Mouse (Mus musculus) limb, embryonic 15.5 days (tissue): ENCODE data around the gene Afmid. TPM values are rescaled to one million over a fixed set of nuclear protein-coding genes. Genes with fewer than 3 reads are reported as not detected.
A peak's percentile ranks its signal among the peaks of the same experiment; 100 is the strongest.
"Not testable (repeated sequence)": the region's sequence is repeated elsewhere in the genome, so short reads cannot be mapped to it uniquely, and the experiment has no call there.

Experiments used
- ATAC-seq: fragments of 200-750 bp; cut with Nextera tagmentation; 2 replicates; pipeline ENCODE4 v1.8.0; 2017; ENCODE audit warnings: low read depth, moderate TSS enrichment; ENCODE audit not compliant: insufficient number of reproducible peaks, low FRiP score, low TSS enrichment
- H3K27ac ChIP-seq: fragments of 300-500 bp; sonication (generic); 2 replicates; pipeline ENCODE4 v1.5.1; 2015; ENCODE audit warnings: moderate library complexity, mild to moderate bottlenecking, inconsistent platforms
- H3K27me3 ChIP-seq: fragments of 300-500 bp; sonication (generic); 2 replicates; pipeline ENCODE4 v1.6.1; 2015; ENCODE audit warnings: inconsistent platforms
- H3K36me3 ChIP-seq: fragments of 300-500 bp; sonication (generic); 2 replicates; pipeline ENCODE4 v1.6.1; 2015; ENCODE audit warnings: inconsistent platforms
- H3K4me1 ChIP-seq: fragments of 300-500 bp; sonication (generic); 2 replicates; pipeline ENCODE4 v1.6.1; 2015; ENCODE audit warnings: inconsistent platforms
- H3K4me2 ChIP-seq: fragments of 300-500 bp; sonication (generic); 2 replicates; pipeline ENCODE4 v1.6.1; 2015; ENCODE audit warnings: mild to moderate bottlenecking, inconsistent platforms
- H3K4me3 ChIP-seq: fragments of 300-500 bp; sonication (generic); 2 replicates; pipeline ENCODE4 v1.5.1; 2015; ENCODE audit warnings: mild to moderate bottlenecking, inconsistent platforms
- H3K9ac ChIP-seq: fragments of 300-500 bp; sonication (generic); 2 replicates; pipeline ENCODE4 v1.6.1; 2015; ENCODE audit warnings: inconsistent platforms
- H3K9me3 ChIP-seq: fragments of 300-500 bp; sonication (generic); 2 replicates; pipeline ENCODE4 v1.6.1; 2016; ENCODE audit warnings: inconsistent platforms
- WGBS: fragments of 180-500 bp; shearing (Covaris S2); methylation state at CpG from one replicate; pipeline ENCODE4 v1.1.7; 2015; 5-methylcytosine and 5-hydroxymethylcytosine counted together
- polyA plus RNA-seq: library from polyadenylated mRNA; unstranded; fragments of >200 nt; fragmentation: Nextera tagmentation; extraction: Ambion mirVana; gene quantifications from 2 replicates; pipeline ENCODE4 v1.2.1, GENCODE M21; 2015

Afmid gene
- polyA plus RNA-seq, 1 experiment from 2014 or later = 4.9 TPM

- Histone ChIP-seq H3K4me1 (peaks cover 54% of the 10 kb centered on the region), H3K36me3 (peaks cover 5% of the 10 kb centered on the region), H3K9ac (no peak overlapping the region), H3K27me3 (peaks cover 10% of the 10 kb centered on the region; the same call in 1 of the 2 replicates), H3K9me3 (no peaks in the 10 kb centered on the region), H3K4me3 (peak overlapping the region; percentile 29), H3K4me2 (peak overlapping the region; percentile 58), H3K27ac (peak overlapping the region; percentile 51; the same call in 1 of the 2 replicates)
- ATAC-seq = no peak
- 61% methylated on average over 9 of the region's 9 CpGs for WGBS
Measured at GRCm38 (mm10) chr11:117782705-117783034, 43.1 kb upstream of the Afmid start.

- WGBS = 7% methylated on average over 31 of the region's 31 CpGs
- peaks cover 51% of the 10 kb centered on the region for H3K4me1 ChIP-seq
- peaks cover 10% of the 10 kb centered on the region; the same call in 1 of the 2 replicates for H3K27me3 ChIP-seq
- no peaks in the 10 kb centered on the region for H3K9me3 ChIP-seq
- H3K4me2 ChIP-seq = peak overlapping the region; percentile 58
- ATAC-seq = no peak
- peak overlapping the region; percentile 51; the same call in 1 of the 2 replicates for H3K27ac ChIP-seq
- H3K9ac ChIP-seq = no peak overlapping the region; the same call in 1 of the 2 replicates
- H3K4me3 ChIP-seq = peak overlapping the region; percentile 29
- peaks cover under 1% of the 10 kb centered on the region; the same call in 1 of the 2 replicates for H3K36me3 ChIP-seq
Measured at GRCm38 (mm10) chr11:117783089-117783488, 42.6 kb upstream of the Afmid start.

GRCm38 (mm10) chr11:117783683-117784309 lies 41.9 kb upstream of the Afmid start:
- Histone ChIP-seq H3K9ac (no peak overlapping the region), H3K27ac (no peak overlapping the region), H3K9me3 (no peaks in the 10 kb centered on the region), H3K27me3 (peaks cover 10% of the 10 kb centered on the region; the same call in 1 of the 2 replicates), H3K4me3 (peak overlapping the region; percentile 29; the same call in 1 of the 2 replicates), H3K36me3 (no peaks in the 10 kb centered on the region), H3K4me1 (peaks cover 45% of the 10 kb centered on the region), H3K4me2 (peak overlapping the region; percentile 58; the same call in 1 of the 2 replicates)
- 45% methylated on average over 10 of the region's 10 CpGs for whole genome bisulfite sequencing
- no peak for ATAC-seq

GRCm38 (mm10) chr11:117786294-117786693 lies 39.4 kb upstream of the Afmid start:
- Histone ChIP-seq H3K4me2 (no peak overlapping the region), H3K27ac (no peak overlapping the region), H3K4me3 (no peak overlapping the region), H3K9me3 (no peaks in the 10 kb centered on the region), H3K9ac (no peak overlapping the region), H3K36me3 (no peaks in the 10 kb centered on the region), H3K27me3 (peaks cover 12% of the 10 kb centered on the region; the same call in 1 of the 2 replicates), H3K4me1 (peaks cover 32% of the 10 kb centered on the region)
- no peak for ATAC-seq
- 15% methylated on average over 10 of the region's 10 CpGs for WGBS

GRCm38 (mm10) chr11:117788481-117788880 lies 37.2 kb upstream of the Afmid start:
- H3K9ac ChIP-seq, ATAC-seq, H3K27ac ChIP-seq, H3K4me2 ChIP-seq, H3K4me3 ChIP-seq, H3K27me3 ChIP-seq, H3K9me3 ChIP-seq, H3K36me3 ChIP-seq: not testable (repeated sequence)
- peaks cover 26% of the 10 kb centered on the region for H3K4me1 ChIP-seq
- WGBS = 79% methylated on average over 7 of the region's 7 CpGs

GRCm38 (mm10) chr11:117790286-117790685 lies 35.4 kb upstream of the Afmid start:
- H3K27ac ChIP-seq = no peak overlapping the region
- H3K4me2 ChIP-seq = peak overlapping the region; percentile 44
- H3K9me3 ChIP-seq = no peaks in the 10 kb centered on the region
- H3K9ac ChIP-seq = no peak overlapping the region
- 0 out of 2 replicates have a peak, but pooled peaks cover 3% of the 10 kb centered on the region for H3K27me3 ChIP-seq
- WGBS = 4% methylated on average over 14 of the region's 14 CpGs
- peak overlapping the region; percentile 19 for H3K4me3 ChIP-seq
- no peaks in the 10 kb centered on the region for H3K36me3 ChIP-seq
- peak; percentile 21; the same call in 1 of the 2 replicates for ATAC-seq
- H3K4me1 ChIP-seq = peaks cover 24% of the 10 kb centered on the region

- Histone ChIP-seq H3K9me3 (no peaks in the 10 kb centered on the region), H3K4me1 (peaks cover 24% of the 10 kb centered on the region), H3K4me3 (peak overlapping the region; percentile 19), H3K27ac (no peak overlapping the region), H3K4me2 (peak overlapping the region; percentile 44), H3K36me3 (no peaks in the 10 kb centered on the region), H3K27me3 (0 out of 2 replicates have a peak, but pooled peaks cover 3% of the 10 kb centered on the region), H3K9ac (no peak overlapping the region)
- WGBS = 30% methylated on average over 23 of the region's 23 CpGs
- ATAC-seq = 0 out of 2 replicates have a peak, but pooled peaks have one; percentile 26
Measured at GRCm38 (mm10) chr11:117790703-117791440, 34.9 kb upstream of the Afmid start.

GRCm38 (mm10) chr11:117791441-117791761 lies 34.3 kb upstream of the Afmid start:
- H3K4me3 ChIP-seq = no peak overlapping the region
- no peak overlapping the region for H3K27ac ChIP-seq
- no peaks in the 10 kb centered on the region for H3K9me3 ChIP-seq
- 0 out of 2 replicates have a peak, but pooled peaks cover 3% of the 10 kb centered on the region for H3K27me3 ChIP-seq
- no peaks in the 10 kb centered on the region for H3K36me3 ChIP-seq
- peaks cover 24% of the 10 kb centered on the region for H3K4me1 ChIP-seq
- no peak overlapping the region for H3K4me2 ChIP-seq
- ATAC-seq = no peak
- 88% methylated on average over 9 of the region's 9 CpGs for WGBS
- no peak overlapping the region for H3K9ac ChIP-seq

- Histone ChIP-seq H3K4me1 (peaks cover 24% of the 10 kb centered on the region), H3K9ac (no peak overlapping the region), H3K36me3 (no peaks in the 10 kb centered on the region), H3K9me3 (no peaks in the 10 kb centered on the region), H3K4me2 (peak overlapping the region; percentile 44), H3K27me3 (0 out of 2 replicates have a peak, but pooled peaks cover 3% of the 10 kb centered on the region), H3K4me3 (peak overlapping the region; percentile 8; the same call in 1 of the 2 replicates), H3K27ac (no peak overlapping the region)
- 6% methylated on average over 22 of the region's 22 CpGs for WGBS
- no peak for ATAC-seq
Measured at GRCm38 (mm10) chr11:117792281-117792888, 33.3 kb upstream of the Afmid start.

- Histone ChIP-seq H3K36me3 (no peaks in the 10 kb centered on the region), H3K27ac (no peak overlapping the region), H3K4me1 (peaks cover 30% of the 10 kb centered on the region), H3K9ac (no peak overlapping the region), H3K27me3 (0 out of 2 replicates have a peak, but pooled peaks cover 3% of the 10 kb centered on the region), H3K9me3 (no peaks in the 10 kb centered on the region), H3K4me2 (no peak overlapping the region), H3K4me3 (no peak overlapping the region)
- WGBS = 28% methylated on average over 4 of the region's 4 CpGs
- no peak for ATAC-seq
Measured at GRCm38 (mm10) chr11:117794035-117794551, 31.6 kb upstream of the Afmid start.

GRCm38 (mm10) chr11:117796954-117797353 lies 28.8 kb upstream of the Afmid start:
- WGBS = 50% methylated on average over 5 of the region's 5 CpGs
- Histone ChIP-seq H3K9me3 (no peaks in the 10 kb centered on the region), H3K4me2 (no peak overlapping the region), H3K4me1 (peaks cover 17% of the 10 kb centered on the region), H3K27me3 (no peaks in the 10 kb centered on the region), H3K4me3 (no peak overlapping the region), H3K36me3 (no peaks in the 10 kb centered on the region), H3K27ac (no peak overlapping the region), H3K9ac (no peak overlapping the region)
- no peak for ATAC-seq
